Mouse (Mus musculus) liver, embryonic 15.5 days (tissue): Measurements from ENCODE around the gene Trp53bp2. TPM values are rescaled to one million over a fixed set of nuclear protein-coding genes. Genes with fewer than 3 reads are reported as not detected.

Source experiments
- ATAC-seq: fragments of 200-750 bp; cut with Nextera tagmentation; 2 replicates; pipeline ENCODE4 v1.8.0; 2017; ENCODE audit warnings: moderate number of reproducible peaks, mild to moderate bottlenecking, moderate library complexity; ENCODE audit not compliant: insufficient read depth
- H3K27ac ChIP-seq: fragments of 300-500 bp; sonication (generic); replicated peaks from 2 replicates; pipeline ENCODE4 v1.5.1; 2015; ENCODE audit warnings: mild to moderate bottlenecking, inconsistent platforms
- H3K27me3 ChIP-seq: fragments of 300-500 bp; sonication (generic); 2 replicates; pipeline ENCODE4 v1.6.1; 2015; ENCODE audit warnings: mild to moderate bottlenecking, inconsistent platforms
- H3K36me3 ChIP-seq: fragments of 300-500 bp; sonication (generic); replicated peaks from 2 replicates; pipeline ENCODE4 v1.6.1; 2015; ENCODE audit warnings: moderate library complexity, mild to moderate bottlenecking, inconsistent platforms
- H3K4me1 ChIP-seq: fragments of 300-500 bp; sonication (generic); replicated peaks from 2 replicates; pipeline ENCODE4 v1.6.1; 2015; ENCODE audit warnings: inconsistent platforms
- H3K4me2 ChIP-seq: fragments of 300-500 bp; sonication (generic); 2 replicates; pipeline ENCODE4 v1.6.1; 2015; ENCODE audit warnings: moderate library complexity, mild to moderate bottlenecking, inconsistent platforms
- H3K4me3 ChIP-seq: fragments of 300-500 bp; sonication (generic); replicated peaks from 2 replicates; pipeline ENCODE4 v1.5.1; 2015; ENCODE audit warnings: mild to moderate bottlenecking, inconsistent platforms
- H3K9ac ChIP-seq: fragments of 300-500 bp; sonication (generic); 2 replicates; pipeline ENCODE4 v1.6.1; 2015; ENCODE audit warnings: moderate library complexity, mild to moderate bottlenecking, inconsistent platforms
- H3K9me3 ChIP-seq: fragments of 300-500 bp; sonication (generic); replicated peaks from 2 replicates; pipeline ENCODE4 v1.6.1; 2016; ENCODE audit warnings: inconsistent platforms
- WGBS: fragments of 180-500 bp; shearing (Covaris S2); methylation state at CpG from one replicate; pipeline ENCODE4 v1.1.7; 2015; ENCODE audit warnings: mixed read lengths; ENCODE audit not compliant: insufficient replicate concordance; 5-methylcytosine and 5-hydroxymethylcytosine counted together
- polyA plus RNA-seq: library from polyadenylated mRNA; unstranded; fragments of >200 nt; fragmentation: Nextera tagmentation; extraction: Ambion mirVana; gene quantifications from 2 replicates; pipeline ENCODE4 v1.2.1, GENCODE M21; 2015

The Trp53bp2 gene
- polyA plus RNA-seq, 1 experiment from 2014 or later = 3.5 TPM

DNA sequence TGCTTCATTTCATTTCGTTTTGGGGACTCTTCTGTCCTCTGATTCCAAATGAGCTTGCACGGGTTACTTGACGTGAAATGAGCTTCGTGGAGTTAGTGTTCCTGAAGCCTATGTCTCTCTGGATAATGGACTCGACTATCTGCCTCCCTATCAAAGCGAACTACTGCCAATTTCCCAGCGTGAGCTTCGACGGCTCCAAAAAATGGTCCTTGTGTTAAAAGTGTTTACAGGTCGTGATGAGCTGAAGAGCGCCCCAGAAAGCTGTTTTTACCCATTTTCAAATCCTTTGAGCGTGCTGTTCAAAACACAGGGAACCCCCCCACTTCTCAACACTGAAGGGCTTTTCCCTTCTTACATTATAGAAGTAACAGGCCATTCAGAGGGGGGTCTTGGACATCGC lies 729 bp upstream of the Trp53bp2 start:
- Histone ChIP-seq H3K27me3 (peaks cover 5% of the 10 kb centered on the region; the same call in 1 of the 2 replicates), H3K4me1 (peaks cover 18% of the 10 kb centered on the region), H3K4me2 (peak overlapping the region; percentile 98), H3K9ac (peak overlapping the region; percentile 81), H3K4me3 (peak overlapping the region; percentile 91), H3K27ac (peak overlapping the region; percentile 74; the same call in 1 of the 2 replicates), H3K9me3 (no peaks in the 10 kb centered on the region), H3K36me3 (no peaks in the 10 kb centered on the region)
- ATAC-seq = no peak
- 4% methylated on average over 13 of the region's 13 CpGs for WGBS

DNA sequence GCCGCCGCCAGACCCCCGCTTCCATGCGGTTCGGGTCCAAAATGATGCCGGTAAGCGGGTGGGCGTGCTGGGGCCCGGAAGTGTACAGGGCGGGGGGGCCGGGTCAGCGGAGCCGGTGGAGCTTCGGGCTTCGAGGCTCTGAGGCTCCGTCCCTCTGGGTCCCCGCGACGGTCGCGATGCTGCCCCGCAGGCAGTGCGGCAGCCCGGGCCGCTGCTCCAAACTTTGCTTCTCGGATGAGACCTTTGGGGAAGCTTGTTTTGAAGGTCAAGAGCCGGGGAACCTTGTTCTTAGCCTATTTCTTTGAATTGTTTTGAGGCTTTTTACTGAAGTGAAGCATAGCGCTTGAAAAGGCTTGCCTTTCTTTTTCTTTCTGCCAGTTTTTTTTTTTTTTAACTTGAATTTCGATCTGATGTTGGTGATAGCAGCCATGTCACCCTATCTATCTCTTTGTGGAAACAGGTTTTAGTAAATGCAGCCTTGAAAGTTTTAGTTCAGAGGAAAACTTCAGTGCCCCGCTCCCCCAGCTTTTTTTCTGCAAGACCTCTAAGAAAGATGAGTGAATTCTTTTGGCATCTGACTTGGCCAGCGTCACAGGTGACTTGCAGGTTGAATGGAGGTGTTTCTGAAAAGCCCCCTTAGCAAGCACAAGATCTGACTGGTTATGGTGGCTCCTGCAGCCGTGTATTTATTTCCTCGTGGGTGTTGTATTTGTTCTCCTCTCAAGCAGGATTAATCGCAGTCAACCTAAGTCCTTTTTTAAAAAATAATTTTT lies 615 bp downstream of the Trp53bp2 start:
- Histone ChIP-seq H3K27me3 (peaks cover 5% of the 10 kb centered on the region; the same call in 1 of the 2 replicates), H3K4me1 (peaks cover 18% of the 10 kb centered on the region), H3K4me3 (peak overlapping the region; percentile 91), H3K36me3 (no peaks in the 10 kb centered on the region), H3K27ac (peak overlapping the region; percentile 75), H3K4me2 (peak overlapping the region; percentile 98), H3K9me3 (no peaks in the 10 kb centered on the region), H3K9ac (peak overlapping the region; percentile 81)
- peak; percentile 56 for ATAC-seq
- WGBS = 4% methylated on average over 34 of the region's 34 CpGs

DNA sequence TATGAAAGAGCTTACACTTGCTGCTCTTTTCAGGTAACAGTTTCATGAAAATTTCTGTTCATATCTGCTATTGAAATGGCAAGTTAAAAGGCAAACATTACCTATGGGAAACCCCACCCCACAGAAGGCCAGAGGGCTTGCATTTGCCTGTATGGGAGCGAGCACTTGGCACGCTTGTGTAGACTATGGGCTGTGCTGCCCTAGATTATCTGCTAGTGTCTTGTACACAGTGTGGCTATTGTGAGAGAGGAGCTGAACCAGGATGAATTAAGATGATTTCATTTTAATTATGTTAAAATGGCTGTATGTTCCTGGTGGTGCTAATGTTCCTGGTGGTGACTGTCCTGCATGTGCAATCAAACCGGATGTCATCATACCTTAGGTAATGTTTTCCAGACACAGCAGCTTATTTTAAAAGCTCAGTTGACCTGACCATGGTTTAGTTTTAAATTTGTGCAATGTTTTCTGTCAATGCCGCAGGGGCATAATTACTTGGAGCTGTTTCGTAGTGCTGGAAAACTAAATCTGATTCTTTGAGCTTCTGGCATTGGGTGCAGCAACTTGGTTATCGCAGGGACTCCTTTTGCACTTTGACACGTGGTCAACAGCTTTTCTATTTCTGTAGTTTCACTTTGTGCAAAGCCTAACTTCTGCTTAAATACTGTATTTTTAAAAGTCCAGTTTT lies 3.8 kb downstream of the Trp53bp2 start:
- no peak for ATAC-seq
- H3K9me3 ChIP-seq = no peaks in the 10 kb centered on the region
- no peak overlapping the region for H3K27ac ChIP-seq
- H3K36me3 ChIP-seq = no peaks in the 10 kb centered on the region
- H3K4me3 ChIP-seq = no peak overlapping the region
- no peak overlapping the region for H3K9ac ChIP-seq
- 49% methylated on average over 7 of the region's 7 CpGs for WGBS
- H3K27me3 ChIP-seq = peaks cover 5% of the 10 kb centered on the region; the same call in 1 of the 2 replicates
- H3K4me2 ChIP-seq = peak overlapping the region; percentile 5; the same call in 1 of the 2 replicates
- H3K4me1 ChIP-seq = peaks cover 18% of the 10 kb centered on the region

DNA sequence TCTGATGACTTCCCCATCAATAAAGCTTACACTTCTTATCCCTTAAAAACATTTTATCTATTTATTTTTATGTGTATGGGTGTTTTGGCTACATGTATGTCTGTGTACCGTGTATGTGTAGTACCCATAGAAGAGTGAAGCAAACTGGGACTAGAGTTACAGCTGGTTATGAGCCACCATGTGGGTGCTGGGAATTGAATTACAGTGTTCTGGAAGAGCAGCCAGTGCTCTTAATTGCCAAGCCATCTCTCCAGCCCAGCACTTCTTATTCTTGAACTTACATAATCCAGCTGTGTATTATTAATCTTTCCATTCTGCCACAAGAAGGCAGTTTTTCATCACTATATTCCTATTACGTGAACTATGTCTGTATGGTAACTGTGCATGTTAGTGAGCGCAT lies 10.5 kb downstream of the Trp53bp2 start:
- no peaks in the 10 kb centered on the region for H3K27me3 ChIP-seq
- 78% methylated on average over 3 of the region's 3 CpGs for WGBS

DNA sequence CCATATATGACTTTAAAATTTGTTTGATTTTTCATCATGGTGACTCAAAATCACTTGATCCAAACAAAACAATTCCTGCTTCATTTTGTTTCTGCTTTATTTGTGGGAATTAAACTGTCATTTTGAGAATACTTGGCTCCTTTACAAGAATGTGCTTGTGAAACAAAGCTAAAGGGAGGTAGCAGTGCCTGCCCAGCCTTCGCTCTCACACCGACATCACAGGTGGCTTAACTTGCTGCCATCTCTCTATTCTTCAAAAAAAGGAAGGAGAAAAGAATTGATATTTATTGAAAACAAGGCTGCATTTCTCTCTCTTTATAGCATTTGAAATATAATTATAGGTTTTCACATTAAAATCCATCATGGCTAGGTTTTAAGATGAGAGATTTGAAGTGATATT lies 15.3 kb downstream of the Trp53bp2 start:
- H3K36me3 ChIP-seq = no peaks in the 10 kb centered on the region
- H3K4me1 ChIP-seq = peaks cover 8% of the 10 kb centered on the region; the same call in 1 of the 2 replicates
- no peaks in the 10 kb centered on the region for H3K27me3 ChIP-seq
- no peaks in the 10 kb centered on the region for H3K9me3 ChIP-seq
- no peak overlapping the region for H3K27ac ChIP-seq
- H3K9ac ChIP-seq = no peak overlapping the region
- H3K4me3 ChIP-seq = no peak overlapping the region
- no peak overlapping the region for H3K4me2 ChIP-seq
- no peak for ATAC-seq
- 75% methylated on average over 2 of the region's 2 CpGs for WGBS

More for the DNA sequence above, 10.5 kb downstream of the Trp53bp2 start:
- Histone ChIP-seq H3K9ac (no peak overlapping the region), H3K4me3 (no peak overlapping the region), H3K4me1 (no peaks in the 10 kb centered on the region; the same call in 1 of the 2 replicates), H3K27ac (no peak overlapping the region), H3K36me3 (no peaks in the 10 kb centered on the region), H3K4me2 (no peak overlapping the region), H3K9me3 (no peaks in the 10 kb centered on the region)
- no peak for ATAC-seq

DNA sequence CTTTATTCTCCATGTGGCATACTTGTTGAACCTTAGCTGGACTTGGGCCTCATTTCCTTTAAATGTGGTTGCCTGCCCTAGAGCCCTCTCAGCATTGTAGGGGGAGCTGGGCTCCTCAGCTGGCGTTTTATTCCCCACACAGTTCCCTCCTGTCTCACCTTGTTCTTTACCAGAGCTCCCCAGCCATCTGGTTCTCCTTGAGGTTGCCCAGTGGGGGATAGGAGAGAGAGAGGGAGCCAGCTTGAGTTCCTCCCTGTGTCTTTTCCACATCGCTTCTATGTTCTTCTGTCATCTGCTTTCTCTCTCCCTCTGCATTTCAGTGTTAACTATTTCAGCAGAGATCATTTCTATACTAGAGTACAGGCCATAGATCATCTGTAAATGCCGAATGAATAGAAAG lies 16.2 kb downstream of the Trp53bp2 start:
- no peak overlapping the region for H3K4me2 ChIP-seq
- H3K27me3 ChIP-seq = no peaks in the 10 kb centered on the region
- no peaks in the 10 kb centered on the region for H3K9me3 ChIP-seq
- no peak overlapping the region for H3K9ac ChIP-seq
- WGBS = 69% methylated on average over 3 of the region's 3 CpGs
- no peaks in the 10 kb centered on the region for H3K36me3 ChIP-seq
- H3K27ac ChIP-seq = no peak overlapping the region
- no peak for ATAC-seq
- peaks cover 8% of the 10 kb centered on the region; the same call in 1 of the 2 replicates for H3K4me1 ChIP-seq
- H3K4me3 ChIP-seq = no peak overlapping the region

DNA sequence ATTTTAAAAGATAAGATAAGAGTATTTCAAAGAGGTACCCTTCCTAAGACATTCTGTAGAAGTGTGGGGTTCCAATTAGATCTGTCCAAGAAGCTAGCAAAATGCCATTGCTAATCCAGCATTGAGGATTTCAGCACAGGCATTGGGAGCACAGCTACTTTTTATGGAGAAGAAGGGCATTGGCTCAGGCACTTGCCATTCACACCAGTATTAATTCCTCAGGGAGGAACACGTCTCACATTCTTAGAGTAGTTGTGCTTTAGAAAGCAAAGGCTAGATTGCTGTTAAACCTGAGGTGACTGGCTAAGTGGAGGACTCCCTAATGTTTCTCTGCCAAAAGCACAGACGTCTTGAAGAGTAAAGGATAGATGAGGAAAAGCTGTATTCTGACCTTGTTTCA lies 17.5 kb downstream of the Trp53bp2 start:
- WGBS = 46% methylated on average over 2 of the region's 2 CpGs
- H3K27me3 ChIP-seq = no peaks in the 10 kb centered on the region
- no peak overlapping the region for H3K27ac ChIP-seq
- no peak overlapping the region for H3K9ac ChIP-seq
- no peaks in the 10 kb centered on the region for H3K36me3 ChIP-seq
- no peak overlapping the region for H3K4me3 ChIP-seq
- H3K4me1 ChIP-seq = peaks cover 8% of the 10 kb centered on the region; the same call in 1 of the 2 replicates
- no peak for ATAC-seq
- no peak overlapping the region for H3K4me2 ChIP-seq
- H3K9me3 ChIP-seq = no peaks in the 10 kb centered on the region

DNA sequence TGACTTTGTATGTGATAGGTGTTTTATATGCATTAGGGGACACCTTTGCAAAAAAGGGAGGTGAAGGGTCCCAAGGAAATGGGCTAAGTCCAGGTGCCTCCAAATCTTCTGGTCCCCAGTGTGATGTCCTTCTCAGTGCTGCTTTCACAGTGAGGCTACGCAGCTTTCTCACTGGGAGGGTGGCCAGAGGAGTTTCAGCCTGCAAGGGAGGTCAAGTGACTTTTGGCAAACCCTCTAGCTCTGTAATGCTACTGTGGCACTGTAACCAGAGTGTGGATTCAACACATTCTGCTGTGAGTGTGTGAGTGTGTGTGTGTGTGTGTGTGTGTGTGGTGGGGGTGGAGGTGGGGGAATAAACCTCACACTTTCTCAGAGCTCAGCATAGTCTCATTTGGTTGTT lies 18.5 kb downstream of the Trp53bp2 start:
- Histone ChIP-seq H3K4me3 (no peak overlapping the region), H3K9me3 (no peaks in the 10 kb centered on the region), H3K27me3 (no peaks in the 10 kb centered on the region), H3K4me1 (peaks cover 8% of the 10 kb centered on the region; the same call in 1 of the 2 replicates), H3K4me2 (no peak overlapping the region), H3K27ac (no peak overlapping the region), H3K9ac (no peak overlapping the region), H3K36me3 (peaks cover 8% of the 10 kb centered on the region)
- ATAC-seq = no peak
- 75% methylated on average over 1 of the region's 1 CpGs for WGBS

DNA sequence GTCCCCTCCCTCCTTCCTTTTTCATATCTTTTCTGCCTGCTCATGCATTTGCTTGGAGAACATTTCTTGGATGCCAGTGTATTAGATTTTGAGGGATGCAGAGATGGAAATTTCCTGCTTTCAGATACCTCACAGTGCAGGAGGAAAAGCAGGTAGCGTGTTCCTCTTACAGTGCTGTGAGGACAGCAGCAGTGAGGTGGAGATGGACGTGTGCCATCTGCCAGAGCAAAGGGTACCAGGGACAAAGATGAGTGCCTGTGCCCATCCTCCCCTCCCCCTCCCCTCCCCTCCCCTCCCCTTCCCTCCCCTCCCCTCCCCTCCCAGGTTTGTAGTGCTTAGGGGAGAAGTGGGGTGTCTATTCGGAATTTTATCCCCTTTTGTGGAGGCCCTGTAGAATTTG lies 20.9 kb downstream of the Trp53bp2 start:
- H3K4me2 ChIP-seq = no peak overlapping the region
- no peak overlapping the region for H3K9ac ChIP-seq
- ATAC-seq = no peak
- peaks cover 8% of the 10 kb centered on the region; the same call in 1 of the 2 replicates for H3K4me1 ChIP-seq
- no peaks in the 10 kb centered on the region for H3K27me3 ChIP-seq
- H3K27ac ChIP-seq = no peak overlapping the region
- no peak overlapping the region for H3K4me3 ChIP-seq
- peaks cover 9% of the 10 kb centered on the region for H3K36me3 ChIP-seq
- no peaks in the 10 kb centered on the region for H3K9me3 ChIP-seq
- 77% methylated on average over 3 of the region's 3 CpGs for WGBS

DNA sequence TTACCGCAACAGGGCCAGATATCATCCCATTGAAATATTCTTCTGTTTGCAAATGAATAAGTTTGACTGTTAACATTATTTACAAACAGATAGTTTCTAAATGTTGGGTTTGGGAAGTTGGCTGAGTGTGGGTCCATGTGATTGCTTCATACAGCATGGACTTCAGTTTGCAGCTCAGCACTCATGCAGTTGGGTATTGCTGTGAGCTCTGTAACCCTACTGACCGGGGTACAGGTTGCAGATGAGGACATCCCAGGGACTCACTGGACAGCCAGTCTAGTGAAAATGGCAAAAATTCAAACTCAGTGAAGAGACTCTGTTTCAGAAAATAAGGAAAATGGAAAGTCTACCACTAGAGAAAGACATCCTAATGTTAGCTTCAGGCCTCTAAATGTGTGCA lies 21.7 kb downstream of the Trp53bp2 start:
- Histone ChIP-seq H3K27ac (no peak overlapping the region), H3K9ac (no peak overlapping the region), H3K4me1 (peaks cover 8% of the 10 kb centered on the region; the same call in 1 of the 2 replicates), H3K36me3 (peaks cover 9% of the 10 kb centered on the region), H3K27me3 (no peaks in the 10 kb centered on the region), H3K4me3 (no peak overlapping the region), H3K4me2 (no peak overlapping the region), H3K9me3 (no peaks in the 10 kb centered on the region)
- no peak for ATAC-seq
- 78% methylated on average over 2 of the region's 2 CpGs for WGBS

DNA sequence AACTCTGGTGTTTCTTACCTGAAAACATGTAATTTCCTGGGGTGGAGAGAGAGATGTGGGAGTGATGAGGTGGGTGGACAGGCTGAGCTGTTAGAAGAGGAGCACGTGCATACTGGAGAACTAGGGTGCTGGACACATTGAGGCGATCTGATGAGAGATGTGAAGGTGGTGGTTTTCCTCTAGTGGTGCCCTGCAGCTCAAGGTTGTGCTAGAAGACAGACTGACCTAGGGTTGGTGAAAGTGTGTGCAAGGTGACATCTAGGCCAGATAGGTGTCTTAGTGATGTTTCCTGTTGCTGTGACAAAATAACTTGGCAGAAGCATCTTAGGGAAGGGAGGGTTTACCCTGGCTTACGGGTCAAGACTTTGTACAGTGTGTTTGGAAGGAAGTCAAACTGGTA lies 23.1 kb downstream of the Trp53bp2 start:
- H3K9me3 ChIP-seq = no peaks in the 10 kb centered on the region
- H3K36me3 ChIP-seq = peaks cover 9% of the 10 kb centered on the region
- H3K4me3 ChIP-seq = no peak overlapping the region
- no peak overlapping the region for H3K4me2 ChIP-seq
- no peak for ATAC-seq
- H3K4me1 ChIP-seq = no peaks in the 10 kb centered on the region
- no peaks in the 10 kb centered on the region for H3K27me3 ChIP-seq
- no peak overlapping the region for H3K27ac ChIP-seq
- WGBS = 66% methylated on average over 3 of the region's 3 CpGs
- H3K9ac ChIP-seq = no peak overlapping the region
